Mouse (Mus musculus): ENCODE data around the gene Gm3336.

GRCm38 (mm10) chr8:70716521-70717400 is 1.6 kb upstream of the Gm3336 start:
- TF ChIP-seq CTCF (IDR thresholded peaks at IDR 0.05) (no peak), EP300 (IDR thresholded peaks at IDR 0.05) (no peak)
